Mouse (Mus musculus) lung, embryonic 14.5 days (tissue): ENCODE data around the gene Snx14. TPM values are rescaled to one million over a fixed set of nuclear protein-coding genes. Genes with fewer than 3 reads are reported as not detected.
"Not testable (repeated sequence)": the region's sequence is repeated elsewhere in the genome, so short reads cannot be mapped to it uniquely, and the experiment has no call there.

ENCODE experiments used
- ATAC-seq: fragments of 200-750 bp; cut with Nextera tagmentation; 2 replicates; pipeline ENCODE4 v1.8.0; 2017; ENCODE audit warnings: mild to moderate bottlenecking, moderate TSS enrichment, moderate library complexity; ENCODE audit not compliant: insufficient read depth
- DNase-seq: peaks from one replicate; pipeline ENCODE4 v3.0.0-alpha.2; 2015
- H3K27ac ChIP-seq: fragments of 300-500 bp; sonication (generic); 2 replicates; pipeline ENCODE4 v1.5.1; 2014; ENCODE audit warnings: low read depth, mild to moderate bottlenecking, moderate library complexity
- H3K27me3 ChIP-seq: fragments of 300-500 bp; sonication (generic); 2 replicates; pipeline ENCODE4 v1.6.1; 2014; ENCODE audit warnings: low read length, control low read depth; ENCODE audit not compliant: insufficient read depth
- H3K36me3 ChIP-seq: fragments of 300-500 bp; sonication (generic); 2 replicates; pipeline ENCODE4 v1.6.1; 2014; ENCODE audit warnings: control low read depth; ENCODE audit not compliant: insufficient read depth
- H3K4me1 ChIP-seq: fragments of 300-500 bp; sonication (generic); 2 replicates; pipeline ENCODE4 v1.6.1; 2014; ENCODE audit warnings: antibody characterized with exemption, control low read depth; ENCODE audit not compliant: insufficient read depth
- H3K4me2 ChIP-seq: fragments of 300-500 bp; sonication (generic); 2 replicates; pipeline ENCODE4 v1.6.1; 2014; ENCODE audit warnings: mild to moderate bottlenecking
- H3K4me3 ChIP-seq: fragments of 300-500 bp; sonication (generic); 2 replicates; pipeline ENCODE4 v1.5.1; 2014; ENCODE audit warnings: low read depth, low read length
- H3K9ac ChIP-seq: fragments of 300-500 bp; sonication (generic); 2 replicates; pipeline ENCODE4 v1.6.1; 2014
- H3K9me3 ChIP-seq: fragments of 300-500 bp; sonication (generic); 2 replicates; pipeline ENCODE4 v1.6.1; 2016; ENCODE audit warnings: low read depth, low read length, control low read depth
- CTCF ChIP-seq: IDR thresholded peaks from 2 replicates; pipeline ENCODE4 v1.5.1; 2016; ENCODE audit warnings: antibody characterized with exemption, low read depth
- WGBS: fragments of 180-500 bp; shearing (Covaris S2); extraction: QIAGEN DNeasy Blood & Tissue Kit; methylation state at CpG from one replicate; pipeline ENCODE4 v1.1.7; 2014; 5-methylcytosine and 5-hydroxymethylcytosine counted together
- polyA plus RNA-seq: library from polyadenylated mRNA; unstranded; fragments of >200 nt; fragmentation: Nextera tagmentation; extraction: Ambion mirVana; gene quantifications from 2 replicates; pipeline ENCODE4 v1.2.1, GENCODE M21; 2014

Gene Snx14
- polyA plus RNA-seq, 1 experiment from 2014 or later = 22.9 TPM

GRCm38 (mm10) chr9:88480120-88480519, 41.4 kb upstream of the Snx14 start:
- Histone ChIP-seq H3K4me1 (peaks cover 13% of the 10 kb centered on the region), H3K36me3 (peaks cover 42% of the 10 kb centered on the region), H3K27me3 (no peaks in the 10 kb centered on the region), H3K9ac (peak overlapping the region; percentile 99), H3K9me3 (no peaks in the 10 kb centered on the region), H3K4me2 (peak overlapping the region; percentile 88), H3K4me3 (peak overlapping the region; percentile 98), H3K27ac (no peak overlapping the region)
- 3% methylated on average over 1 of the region's 1 CpGs for WGBS
- ATAC-seq (no peak), DNase-seq (peak; percentile 17)
- no peak for TF ChIP-seq CTCF

DNA sequence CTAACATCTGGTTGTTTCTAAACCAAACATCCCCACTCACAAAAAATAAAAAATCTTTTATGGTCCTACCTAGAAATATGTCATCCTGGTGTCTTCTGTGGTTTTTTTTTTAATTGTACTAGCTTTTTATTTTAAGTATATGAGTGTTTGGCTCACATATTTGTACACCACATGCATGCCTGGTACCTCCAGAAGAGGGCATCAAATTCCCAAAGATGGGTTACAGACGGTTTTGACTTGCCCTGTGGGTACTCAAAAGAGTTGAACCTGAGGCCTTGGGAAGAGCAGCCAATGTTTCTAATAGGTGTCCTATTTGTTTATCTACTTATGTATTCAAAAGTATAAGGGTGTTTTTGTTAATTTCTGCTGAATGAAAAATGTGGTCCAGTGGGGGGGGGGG, 37.4 kb upstream of the Snx14 start:
- DNase-seq = no peak

GRCm38 (mm10) chr9:88461017-88461416, 22.3 kb upstream of the Snx14 start:
- not testable (repeated sequence) for H3K4me2 ChIP-seq, H3K27ac ChIP-seq, ATAC-seq, H3K4me3 ChIP-seq, H3K9ac ChIP-seq, H3K4me1 ChIP-seq, DNase-seq, H3K27me3 ChIP-seq, H3K9me3 ChIP-seq
- WGBS = 89% methylated on average over 4 of the region's 4 CpGs
- H3K36me3 ChIP-seq = peaks cover 76% of the 10 kb centered on the region

More for the DNA sequence above, 37.4 kb upstream of the Snx14 start:
- no peak overlapping the region for H3K4me3 ChIP-seq
- TF ChIP-seq CTCF = 0 out of 2 replicates have a peak, but pooled peaks have one; percentile 18
- no peak overlapping the region for H3K4me2 ChIP-seq
- H3K9me3 ChIP-seq = no peaks in the 10 kb centered on the region
- no peaks in the 10 kb centered on the region for H3K27me3 ChIP-seq
- H3K27ac ChIP-seq = no peak overlapping the region
- H3K9ac ChIP-seq = no peak overlapping the region
- 39% methylated on average over 1 of the region's 1 CpGs for WGBS
- peaks cover 73% of the 10 kb centered on the region for H3K36me3 ChIP-seq
- peaks cover 5% of the 10 kb centered on the region for H3K4me1 ChIP-seq
- no peak for ATAC-seq

DNA sequence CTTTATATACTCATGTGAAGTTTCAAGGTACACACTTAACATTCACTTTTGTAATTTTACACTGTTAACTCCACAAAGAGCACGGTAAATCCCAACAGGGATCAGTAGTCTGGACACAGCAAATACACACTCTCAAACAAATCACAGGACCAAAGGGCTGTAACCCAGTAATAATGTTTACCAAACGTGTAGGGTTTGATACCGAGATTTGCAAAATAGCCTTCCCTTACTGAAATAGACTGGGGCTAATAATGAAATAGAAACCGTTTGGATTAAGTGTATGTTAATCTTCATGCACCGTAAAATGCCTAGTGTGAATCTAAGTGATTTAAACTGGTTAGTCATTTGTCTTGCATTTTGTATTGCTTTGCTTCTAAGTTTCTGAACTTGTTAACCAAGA, 1.2 kb upstream of the Snx14 start:
- Histone ChIP-seq H3K9ac (no peak overlapping the region), H3K9me3 (no peaks in the 10 kb centered on the region), H3K4me3 (peak overlapping the region; percentile 73), H3K4me2 (peak overlapping the region; percentile 84), H3K27me3 (no peaks in the 10 kb centered on the region), H3K27ac (no peak overlapping the region), H3K4me1 (no peaks in the 10 kb centered on the region), H3K36me3 (peaks cover 8% of the 10 kb centered on the region; the same call in 1 of the 2 replicates)
- WGBS = 17% methylated on average over 5 of the region's 5 CpGs
- DNase-seq = no peak
- no peak for TF ChIP-seq CTCF
- ATAC-seq = no peak

DNA sequence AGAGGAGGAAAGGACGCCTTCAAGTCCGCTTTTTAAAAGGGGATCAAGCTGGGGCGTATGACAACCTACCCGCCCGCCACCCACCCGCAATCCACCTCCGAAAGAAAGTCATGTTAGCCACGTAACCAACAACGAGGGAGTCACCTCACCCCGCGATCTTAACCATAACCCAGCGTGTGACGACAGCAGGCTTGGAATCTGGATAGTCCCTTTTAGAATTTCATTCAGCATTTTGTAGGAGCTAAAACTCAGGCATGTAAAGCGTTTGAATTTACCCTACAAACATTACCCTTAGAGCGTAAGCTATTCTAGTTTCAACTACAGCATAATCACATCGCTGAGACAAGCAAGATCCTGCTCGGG, 461 bp upstream of the Snx14 start:
- no peaks in the 10 kb centered on the region for H3K27me3 ChIP-seq
- ATAC-seq = no peak
- H3K4me2 ChIP-seq = peak overlapping the region; percentile 84
- H3K9ac ChIP-seq = peak overlapping the region; percentile 82
- H3K4me3 ChIP-seq = peak overlapping the region; percentile 73
- H3K9me3 ChIP-seq = no peaks in the 10 kb centered on the region
- 0 out of 2 replicates have a peak, but pooled peaks cover under 1% of the 10 kb centered on the region for H3K36me3 ChIP-seq
- no peak for TF ChIP-seq CTCF
- no peaks in the 10 kb centered on the region for H3K4me1 ChIP-seq
- peak overlapping the region; percentile 92 for H3K27ac ChIP-seq
- 0% methylated on average over 17 of the region's 17 CpGs for WGBS
- no peak for DNase-seq

DNA sequence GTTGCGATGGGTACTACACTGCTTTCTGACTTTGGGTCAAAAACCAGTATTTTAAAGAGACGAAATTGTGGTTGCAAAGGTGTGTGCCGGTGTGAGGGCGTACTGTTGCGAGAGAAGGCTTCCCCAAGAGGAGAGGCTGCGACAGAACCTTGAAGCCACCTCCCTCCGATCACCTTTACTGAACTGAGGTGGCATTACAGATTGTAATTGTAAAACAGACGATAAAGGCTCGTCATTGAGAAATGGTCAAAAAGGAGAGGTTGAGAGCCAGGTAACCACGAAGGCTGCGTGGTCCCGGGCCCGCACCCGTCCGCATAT, 562 bp downstream of the Snx14 start:
- no peaks in the 10 kb centered on the region for H3K9me3 ChIP-seq
- H3K4me2 ChIP-seq = peak overlapping the region; percentile 84
- WGBS = 1% methylated on average over 15 of the region's 15 CpGs
- H3K4me1 ChIP-seq = no peaks in the 10 kb centered on the region
- DNase-seq = peak; percentile 20
- peak; percentile 4; the same call in 1 of the 2 replicates for ATAC-seq
- peak overlapping the region; percentile 82 for H3K9ac ChIP-seq
- no peaks in the 10 kb centered on the region for H3K36me3 ChIP-seq
- no peak for TF ChIP-seq CTCF
- no peaks in the 10 kb centered on the region for H3K27me3 ChIP-seq
- H3K27ac ChIP-seq = peak overlapping the region; percentile 92
- peak overlapping the region; percentile 73 for H3K4me3 ChIP-seq

DNA sequence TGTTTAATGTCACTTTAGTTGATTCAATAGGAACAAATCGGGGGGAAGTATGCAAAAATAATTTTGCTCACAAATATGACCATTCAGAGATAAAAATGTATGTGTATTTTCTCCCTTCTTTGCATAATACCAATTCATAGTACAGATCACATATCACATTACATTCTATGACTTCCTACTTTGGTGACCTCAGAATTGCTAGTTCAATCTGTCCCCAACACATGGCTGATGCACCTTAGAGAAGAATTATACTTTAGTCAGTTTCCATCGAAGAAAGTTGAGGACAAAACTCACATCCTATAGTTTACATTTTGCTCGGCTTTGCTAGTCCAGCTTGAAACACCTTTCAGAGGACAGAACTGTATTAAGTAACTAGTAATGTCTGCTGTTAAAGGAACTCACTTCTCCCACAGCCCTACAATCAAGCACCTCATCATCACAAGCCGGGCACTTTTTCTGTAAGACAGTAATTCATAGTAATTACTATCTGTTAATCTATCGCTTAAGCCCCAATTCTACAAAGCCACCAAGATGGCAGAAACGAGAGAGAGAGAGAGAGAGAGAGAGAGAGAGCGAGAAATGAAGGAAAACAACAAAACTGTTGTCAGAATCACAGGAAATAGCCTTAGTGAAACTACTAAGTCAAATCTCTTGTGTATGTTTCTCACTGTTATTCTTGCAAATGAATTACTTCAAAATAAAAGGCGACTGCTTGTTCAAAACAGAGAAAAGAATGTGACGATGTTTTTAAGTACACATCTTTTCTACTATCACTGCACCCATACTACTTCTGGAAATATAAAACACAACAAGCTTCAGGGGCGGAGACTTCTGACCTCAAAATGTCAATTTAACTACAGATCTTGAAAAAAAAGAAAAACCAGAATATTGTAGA, 1.2 kb downstream of the Snx14 start:
- no peaks in the 10 kb centered on the region for H3K27me3 ChIP-seq
- DNase-seq = no peak
- no peaks in the 10 kb centered on the region for H3K4me1 ChIP-seq
- peak overlapping the region; percentile 84 for H3K4me2 ChIP-seq
- no peak for TF ChIP-seq CTCF
- H3K9ac ChIP-seq = peak overlapping the region; percentile 82
- no peaks in the 10 kb centered on the region for H3K36me3 ChIP-seq
- ATAC-seq = no peak
- 45% methylated on average over 10 of the region's 10 CpGs for WGBS
- H3K27ac ChIP-seq = peak overlapping the region; percentile 92; the same call in 1 of the 2 replicates
- H3K4me3 ChIP-seq = peak overlapping the region; percentile 73
- H3K9me3 ChIP-seq = no peaks in the 10 kb centered on the region
